Mouse (Mus musculus) forebrain, embryonic 12.5 days (tissue): ENCODE data around the gene Tbx18. TPM values are rescaled to one million over a fixed set of nuclear protein-coding genes. Genes with fewer than 3 reads are reported as not detected.

Source experiments
- ATAC-seq: fragments of 200-750 bp; cut with Nextera tagmentation; 2 replicates; pipeline ENCODE4 v1.8.0; 2017; ENCODE audit warnings: moderate TSS enrichment; ENCODE audit not compliant: low FRiP score
- H3K27ac ChIP-seq: fragments of 300-500 bp; sonication (generic); 2 replicates; pipeline ENCODE4 v1.5.1; 2016; ENCODE audit warnings: mild to moderate bottlenecking
- H3K27me3 ChIP-seq: fragments of 300-500 bp; sonication (generic); 2 replicates; pipeline ENCODE4 v1.6.1; 2016; ENCODE audit warnings: mild to moderate bottlenecking
- H3K36me3 ChIP-seq: fragments of 300-500 bp; sonication (generic); replicated peaks from 2 replicates; pipeline ENCODE4 v1.6.1; 2016; ENCODE audit warnings: mild to moderate bottlenecking
- H3K4me1 ChIP-seq: fragments of 300-500 bp; sonication (generic); 2 replicates; pipeline ENCODE4 v1.6.1; 2016
- H3K4me2 ChIP-seq: fragments of 300-500 bp; sonication (generic); 2 replicates; pipeline ENCODE4 v1.6.1; 2016; ENCODE audit warnings: mild to moderate bottlenecking, moderate library complexity
- H3K4me3 ChIP-seq: fragments of 300-500 bp; sonication (generic); replicated peaks from 2 replicates; pipeline ENCODE4 v1.5.1; 2016; ENCODE audit warnings: mild to moderate bottlenecking
- H3K9ac ChIP-seq: fragments of 300-500 bp; sonication (generic); 2 replicates; pipeline ENCODE4 v1.6.1; 2016; ENCODE audit warnings: mild to moderate bottlenecking
- H3K9me3 ChIP-seq: fragments of 300-500 bp; sonication (generic); 2 replicates; pipeline ENCODE4 v1.6.1; 2016
- WGBS: fragments of 180-500 bp; shearing (Covaris S2); methylation state at CpG from one replicate; pipeline ENCODE4 v1.1.7; 2016; 5-methylcytosine and 5-hydroxymethylcytosine counted together
- polyA plus RNA-seq: library from polyadenylated mRNA; unstranded; fragments of >200 nt; fragmentation: Nextera tagmentation; extraction: Ambion mirVana; gene quantifications from 2 replicates; pipeline ENCODE4 v1.2.1, GENCODE M21; 2016

Gene Tbx18
- polyA plus RNA-seq, 1 experiment from 2014 or later = 3.6 TPM

GRCm38 (mm10) chr9:87733732-87734131 lies 2.7 kb upstream of the Tbx18 start:
- Histone ChIP-seq H3K4me3 (no peak overlapping the region), H3K27ac (no peak overlapping the region), H3K4me1 (peaks cover 18% of the 10 kb centered on the region), H3K4me2 (no peak overlapping the region), H3K27me3 (peaks cover 83% of the 10 kb centered on the region), H3K9me3 (no peaks in the 10 kb centered on the region), H3K9ac (no peak overlapping the region), H3K36me3 (no peaks in the 10 kb centered on the region)
- 1% methylated on average over 11 of the region's 11 CpGs for WGBS
- no peak for ATAC-seq

GRCm38 (mm10) chr9:87733236-87733630 lies 2.2 kb upstream of the Tbx18 start:
- Histone ChIP-seq H3K9ac (no peak overlapping the region), H3K9me3 (no peaks in the 10 kb centered on the region), H3K4me1 (peaks cover 18% of the 10 kb centered on the region), H3K27ac (no peak overlapping the region), H3K4me3 (no peak overlapping the region), H3K4me2 (no peak overlapping the region), H3K36me3 (no peaks in the 10 kb centered on the region), H3K27me3 (peaks cover 78% of the 10 kb centered on the region)
- WGBS = under 1% methylated on average over 11 of the region's 11 CpGs
- ATAC-seq = no peak

GRCm38 (mm10) chr9:87732416-87733235 lies 1.6 kb upstream of the Tbx18 start:
- Histone ChIP-seq H3K27ac (no peak overlapping the region), H3K4me1 (peaks cover 18% of the 10 kb centered on the region), H3K27me3 (peaks cover 74% of the 10 kb centered on the region), H3K9ac (no peak overlapping the region), H3K36me3 (no peaks in the 10 kb centered on the region), H3K9me3 (no peaks in the 10 kb centered on the region), H3K4me2 (no peak overlapping the region), H3K4me3 (no peak overlapping the region)
- under 1% methylated on average over 25 of the region's 25 CpGs for WGBS
- no peak for ATAC-seq

- Histone ChIP-seq H3K36me3 (no peaks in the 10 kb centered on the region), H3K4me3 (peak overlapping the region; percentile 46), H3K9me3 (no peaks in the 10 kb centered on the region), H3K27me3 (peaks cover 62% of the 10 kb centered on the region), H3K4me2 (peak overlapping the region; percentile 78), H3K9ac (peak overlapping the region; percentile 55), H3K27ac (0 out of 2 replicates have a peak overlapping the region, but pooled peaks have one; percentile 8), H3K4me1 (peaks cover 18% of the 10 kb centered on the region)
- peak; percentile 50 for ATAC-seq
- WGBS = under 1% methylated on average over 69 of the region's 91 CpGs
Measured at GRCm38 (mm10) chr9:87730271-87730960, 644 bp downstream of the Tbx18 start.

GRCm38 (mm10) chr9:87729316-87730270 lies 1.5 kb downstream of the Tbx18 start:
- 0 out of 2 replicates have a peak overlapping the region, but pooled peaks have one; percentile 8 for H3K27ac ChIP-seq
- H3K36me3 ChIP-seq = no peaks in the 10 kb centered on the region
- peak overlapping the region; percentile 55 for H3K9ac ChIP-seq
- H3K27me3 ChIP-seq = peaks cover 56% of the 10 kb centered on the region
- 0 out of 2 replicates have a peak, but pooled peaks have one; percentile 17 for ATAC-seq
- peak overlapping the region; percentile 78 for H3K4me2 ChIP-seq
- WGBS = under 1% methylated on average over 75 of the region's 75 CpGs
- H3K9me3 ChIP-seq = no peaks in the 10 kb centered on the region
- H3K4me1 ChIP-seq = peaks cover 18% of the 10 kb centered on the region
- H3K4me3 ChIP-seq = peak overlapping the region; percentile 46

GRCm38 (mm10) chr9:87728107-87728506 lies 3.0 kb downstream of the Tbx18 start:
- 12% methylated on average over 3 of the region's 3 CpGs for WGBS
- H3K4me3 ChIP-seq = no peak overlapping the region
- no peak for ATAC-seq
- peaks cover 56% of the 10 kb centered on the region for H3K27me3 ChIP-seq
- no peaks in the 10 kb centered on the region for H3K36me3 ChIP-seq
- H3K9me3 ChIP-seq = no peaks in the 10 kb centered on the region
- no peak overlapping the region for H3K4me2 ChIP-seq
- H3K4me1 ChIP-seq = peaks cover 18% of the 10 kb centered on the region
- H3K27ac ChIP-seq = no peak overlapping the region
- no peak overlapping the region for H3K9ac ChIP-seq

- Histone ChIP-seq H3K9me3 (no peaks in the 10 kb centered on the region), H3K27ac (no peak overlapping the region), H3K4me2 (no peak overlapping the region), H3K4me1 (peaks cover 18% of the 10 kb centered on the region), H3K9ac (no peak overlapping the region), H3K27me3 (peaks cover 51% of the 10 kb centered on the region), H3K36me3 (no peaks in the 10 kb centered on the region), H3K4me3 (no peak overlapping the region)
- ATAC-seq = no peak
- 4% methylated on average over 12 of the region's 12 CpGs for WGBS
Measured at GRCm38 (mm10) chr9:87727155-87727953, 3.7 kb downstream of the Tbx18 start.

GRCm38 (mm10) chr9:87721793-87722192 lies 9.3 kb downstream of the Tbx18 start:
- Histone ChIP-seq H3K4me3 (no peak overlapping the region), H3K9ac (no peak overlapping the region), H3K4me1 (no peaks in the 10 kb centered on the region), H3K4me2 (no peak overlapping the region), H3K9me3 (no peaks in the 10 kb centered on the region), H3K27ac (no peak overlapping the region), H3K36me3 (no peaks in the 10 kb centered on the region), H3K27me3 (peaks cover 32% of the 10 kb centered on the region)
- 18% methylated on average over 2 of the region's 2 CpGs for WGBS
- ATAC-seq = no peak

- H3K36me3 ChIP-seq = no peaks in the 10 kb centered on the region
- no peaks in the 10 kb centered on the region for H3K9me3 ChIP-seq
- WGBS = 77% methylated on average over 4 of the region's 4 CpGs
- no peak overlapping the region for H3K4me3 ChIP-seq
- ATAC-seq = no peak
- H3K4me1 ChIP-seq = no peaks in the 10 kb centered on the region
- H3K27ac ChIP-seq = no peak overlapping the region
- H3K9ac ChIP-seq = no peak overlapping the region
- H3K27me3 ChIP-seq = no peaks in the 10 kb centered on the region
- H3K4me2 ChIP-seq = no peak overlapping the region
Measured at GRCm38 (mm10) chr9:87710360-87710759, 20.7 kb downstream of the Tbx18 start.

- no peak overlapping the region for H3K27ac ChIP-seq
- no peak for ATAC-seq
- H3K4me3 ChIP-seq = no peak overlapping the region
- H3K4me1 ChIP-seq = no peaks in the 10 kb centered on the region
- no peak overlapping the region for H3K4me2 ChIP-seq
- H3K9ac ChIP-seq = no peak overlapping the region
- H3K9me3 ChIP-seq = no peaks in the 10 kb centered on the region
- H3K36me3 ChIP-seq = no peaks in the 10 kb centered on the region
- H3K27me3 ChIP-seq = no peaks in the 10 kb centered on the region
Measured at GRCm38 (mm10) chr9:87708151-87708550, 22.9 kb downstream of the Tbx18 start.

- no peak overlapping the region for H3K27ac ChIP-seq
- H3K36me3 ChIP-seq = no peaks in the 10 kb centered on the region
- no peak overlapping the region for H3K4me3 ChIP-seq
- no peak overlapping the region for H3K4me2 ChIP-seq
- WGBS = 86% methylated on average over 2 of the region's 2 CpGs
- H3K27me3 ChIP-seq = no peaks in the 10 kb centered on the region
- no peak overlapping the region for H3K9ac ChIP-seq
- no peaks in the 10 kb centered on the region for H3K9me3 ChIP-seq
- H3K4me1 ChIP-seq = no peaks in the 10 kb centered on the region
- ATAC-seq = no peak
Measured at GRCm38 (mm10) chr9:87702267-87702666, 28.8 kb downstream of the Tbx18 start.
